In genomic region chr4:72444177-72444770, GRCm38 (mm10) we compare ENCODE assay signal across 30 mouse cellular contexts.
DNase-seq lines count a peak whose midpoint lies in the region; ATAC-seq and TF ChIP-seq lines count a peak whose summit lies in the region.
"Had no signal": no experiment of that assay in that cellular context is flagged by ENCODE, and none has a peak within 500 bp of the region (broad histone marks: within the 10 kb centered on the region; RNA-seq: fewer than 3 reads in every experiment).

No protein-coding gene starts in this region.

- H3K9me3 ChIP-seq in forebrain, embryonic 11.5 days (ENCODE audit: control insufficient read depth, low read length): no peaks in the 10 kb centered on the region
- no peaks in the 10 kb centered on the region for H3K9me3 ChIP-seq in forebrain, embryonic 10.5 days
- no peaks in the 10 kb centered on the region for H3K9me3 ChIP-seq in midbrain, embryonic 13.5 days
- no peaks in the 10 kb centered on the region for H3K9me3 ChIP-seq in midbrain, embryonic 15.5 days
- H3K9me3 ChIP-seq in forebrain, postnatal 0 days (ENCODE audit: low read length): no peaks in the 10 kb centered on the region
- H3K9me3 ChIP-seq: embryonic facial prominence, embryonic 10.5 days; heart, embryonic 12.5 days; hindbrain, embryonic 10.5 days; limb, embryonic 10.5 days; liver, embryonic 15.5 days; neural tube, embryonic 13.5 days had no signal

- H3K36me3 ChIP-seq in forebrain, embryonic 11.5 days (ENCODE audit: control insufficient read depth, insufficient read depth, low read length): no peaks in the 10 kb centered on the region
- no peaks in the 10 kb centered on the region for H3K36me3 ChIP-seq in forebrain, embryonic 10.5 days (replicated peaks)
- H3K36me3 ChIP-seq in midbrain, embryonic 13.5 days: no peaks in the 10 kb centered on the region
- no peaks in the 10 kb centered on the region for H3K36me3 ChIP-seq in midbrain, embryonic 15.5 days (replicated peaks)
- no peaks in the 10 kb centered on the region for H3K36me3 ChIP-seq in forebrain, postnatal 0 days (ENCODE audit: insufficient read depth)
- H3K36me3 ChIP-seq: embryonic facial prominence, embryonic 10.5 days; heart, embryonic 12.5 days; hindbrain, embryonic 10.5 days; limb, embryonic 10.5 days; liver, embryonic 15.5 days; neural tube, embryonic 13.5 days had no signal

- DNase-seq in forebrain, embryonic 11.5 days (ENCODE audit: low spot score): peak; percentile 49
- no peak for DNase-seq in forebrain, embryonic 10.5 days (ENCODE audit: extremely low spot score, low spot score)
- DNase-seq in brain, adult 2 months (ENCODE audit: low read depth, low spot score): peak; percentile 15
- peak; percentile 37 for DNase-seq in forebrain, postnatal 0 days
- no peak for DNase-seq in testis, postnatal 14 days (ENCODE audit: low spot score)
- DNase-seq: adrenal gland, adult 2 months; cerebellum, adult 8-10 months; gastrocnemius, postnatal 25 days; heart, adult 18-20 months; heart, postnatal 10 days; kidney, adult 2 months; layer of hippocampus, adult 9-11 months; liver; lung, postnatal 4 days; retina, postnatal 1 day; right cerebral cortex, postnatal 4 days had no signal

- no peaks in the 10 kb centered on the region for H3K27me3 ChIP-seq in forebrain, embryonic 11.5 days (ENCODE audit: control insufficient read depth, insufficient read depth, low read length)
- no peaks in the 10 kb centered on the region for H3K27me3 ChIP-seq in forebrain, embryonic 10.5 days (ENCODE audit: poor library complexity, severe bottlenecking)
- H3K27me3 ChIP-seq in midbrain, embryonic 13.5 days: no peaks in the 10 kb centered on the region
- no peaks in the 10 kb centered on the region for H3K27me3 ChIP-seq in midbrain, embryonic 15.5 days (replicated peaks)
- H3K27me3 ChIP-seq in forebrain, postnatal 0 days (ENCODE audit: insufficient read depth, low read length): no peaks in the 10 kb centered on the region
- H3K27me3 ChIP-seq: heart, embryonic 12.5 days; liver, embryonic 15.5 days; neural tube, embryonic 13.5 days; Patski had no signal

- no peak overlapping the region for H3K9ac ChIP-seq in forebrain, embryonic 11.5 days (ENCODE audit: low read length)
- no peak overlapping the region for H3K9ac ChIP-seq in midbrain, embryonic 13.5 days (replicated peaks)
- no peak overlapping the region for H3K9ac ChIP-seq in midbrain, embryonic 15.5 days
- no peak overlapping the region for H3K9ac ChIP-seq in forebrain, postnatal 0 days
- H3K9ac ChIP-seq: heart, embryonic 12.5 days; liver, embryonic 15.5 days; neural tube, embryonic 13.5 days had no signal

- ATAC-seq in forebrain, embryonic 11.5 days (replicated peaks; ENCODE audit: low FRiP score): peak; percentile 76
- peak; percentile 48; the same call in 1 of the 2 replicates for ATAC-seq in midbrain, embryonic 13.5 days
- ATAC-seq in midbrain, embryonic 15.5 days (replicated peaks): no peak
- ATAC-seq in forebrain, postnatal 0 days: peak; percentile 72; the same call in 1 of the 2 replicates
- ATAC-seq in cerebellum, adult (ENCODE audit: insufficient number of reproducible peaks, low FRiP score, low TSS enrichment): no peak
- ATAC-seq: inflammation-experienced regulatory T-cells, adult 6 months; Patski had no signal

- no peak overlapping the region for H3K27ac ChIP-seq in forebrain, embryonic 11.5 days (ENCODE audit: low read depth, low read length)
- no peak overlapping the region; the same call in 1 of the 2 replicates for H3K27ac ChIP-seq in forebrain, embryonic 10.5 days
- no peak overlapping the region for H3K27ac ChIP-seq in midbrain, embryonic 13.5 days
- H3K27ac ChIP-seq in midbrain, embryonic 15.5 days: no peak overlapping the region
- no peak overlapping the region for H3K27ac ChIP-seq in forebrain, postnatal 0 days (ENCODE audit: low read depth, low read length)
- H3K27ac ChIP-seq: embryonic facial prominence, embryonic 10.5 days; hindbrain, embryonic 10.5 days; kidney, postnatal 0 days; left cerebral cortex, adult 2 months; limb, embryonic 10.5 days; liver, embryonic 15.5 days; neural tube, embryonic 13.5 days had no signal

- no peak overlapping the region for H3K4me2 ChIP-seq in forebrain, embryonic 11.5 days (ENCODE audit: low read depth, low read length, severe bottlenecking)
- H3K4me2 ChIP-seq in midbrain, embryonic 13.5 days (replicated peaks): no peak overlapping the region
- H3K4me2 ChIP-seq in midbrain, embryonic 15.5 days: no peak overlapping the region
- no peak overlapping the region for H3K4me2 ChIP-seq in forebrain, postnatal 0 days (ENCODE audit: low read depth)
- H3K4me2 ChIP-seq: heart, embryonic 12.5 days; liver, embryonic 15.5 days; neural tube, embryonic 13.5 days had no signal

- H3K4me3 ChIP-seq in forebrain, embryonic 11.5 days (ENCODE audit: low read depth, low read length): no peak overlapping the region
- no peak overlapping the region for H3K4me3 ChIP-seq in forebrain, embryonic 10.5 days
- no peak overlapping the region for H3K4me3 ChIP-seq in midbrain, embryonic 13.5 days (replicated peaks)
- no peak overlapping the region for H3K4me3 ChIP-seq in midbrain, embryonic 15.5 days
- H3K4me3 ChIP-seq in forebrain, postnatal 0 days (ENCODE audit: low read depth, low read length): no peak overlapping the region
- H3K4me3 ChIP-seq: embryonic facial prominence, embryonic 10.5 days; heart, embryonic 12.5 days; hindbrain, embryonic 10.5 days; left cerebral cortex, adult 2 months; limb, embryonic 10.5 days; liver, embryonic 15.5 days; myocyte; neural tube, embryonic 13.5 days had no signal

- 0 out of 2 replicates have a peak, but pooled peaks cover 2% of the 10 kb centered on the region for H3K4me1 ChIP-seq in forebrain, embryonic 11.5 days (replicated peaks; ENCODE audit: control insufficient read depth, insufficient read depth, low read length)
- H3K4me1 ChIP-seq in forebrain, embryonic 10.5 days: peaks cover 8% of the 10 kb centered on the region
- no peaks in the 10 kb centered on the region for H3K4me1 ChIP-seq in midbrain, embryonic 13.5 days (replicated peaks)
- no peaks in the 10 kb centered on the region for H3K4me1 ChIP-seq in midbrain, embryonic 15.5 days
- H3K4me1 ChIP-seq in forebrain, postnatal 0 days (ENCODE audit: insufficient read depth): no peaks in the 10 kb centered on the region
- H3K4me1 ChIP-seq: embryonic facial prominence, embryonic 10.5 days; heart, embryonic 12.5 days; hindbrain, embryonic 10.5 days; limb, embryonic 10.5 days; liver, embryonic 15.5 days; neural tube, embryonic 13.5 days had no signal

- no peak for TF ChIP-seq CTCF in forebrain, postnatal 0 days (IDR thresholded peaks at IDR 0.05; ENCODE audit: low read depth)

Comparison
In these comparisons a context has a peak if more than half of its experiments do, and no peak if none do; other contexts are left out.
1. ATAC-seq: peak in forebrain, embryonic 11.5 days (single experiment), midbrain, embryonic 13.5 days (single experiment) and forebrain, postnatal 0 days (single experiment); none in midbrain, embryonic 15.5 days (single experiment) and cerebellum, adult (single experiment).
2. DNase-seq: peak in forebrain, embryonic 11.5 days (single experiment), brain, adult 2 months (single experiment) and forebrain, postnatal 0 days (single experiment); none in forebrain, embryonic 10.5 days (single experiment) and testis, postnatal 14 days (single experiment).